Mouse (Mus musculus) liver, embryonic 12.5 days (tissue): ENCODE measurements at regions not wholly inside any gene's neighbourhood (a gene's known extent, or its start where the extent isn't known, plus 50 kb on each side); places are given as distances from the start of the nearest gene placed in this dataset.

ENCODE experiments used
- ATAC-seq: fragments of 200-750 bp; cut with Nextera tagmentation; 2 replicates; pipeline ENCODE4 v1.8.0; 2017; ENCODE audit warnings: moderate number of reproducible peaks, mild to moderate bottlenecking, moderate library complexity
- H3K27ac ChIP-seq: fragments of 300-500 bp; sonication (generic); 2 replicates; pipeline ENCODE4 v1.5.1; 2016; ENCODE audit warnings: mild to moderate bottlenecking
- H3K27me3 ChIP-seq: fragments of 300-500 bp; sonication (generic); replicated peaks from 2 replicates; pipeline ENCODE4 v1.6.1; 2016; ENCODE audit warnings: mild to moderate bottlenecking, moderate library complexity
- H3K36me3 ChIP-seq: fragments of 300-500 bp; sonication (generic); 2 replicates; pipeline ENCODE4 v1.6.1; 2016; ENCODE audit warnings: mild to moderate bottlenecking, moderate library complexity
- H3K4me1 ChIP-seq: fragments of 300-500 bp; sonication (generic); 2 replicates; pipeline ENCODE4 v1.6.1; 2016
- H3K4me2 ChIP-seq: fragments of 300-500 bp; sonication (generic); 2 replicates; pipeline ENCODE4 v1.6.1; 2016; ENCODE audit warnings: mild to moderate bottlenecking, moderate library complexity
- H3K4me3 ChIP-seq: fragments of 300-500 bp; sonication (generic); 2 replicates; pipeline ENCODE4 v1.5.1; 2016; ENCODE audit warnings: mild to moderate bottlenecking, moderate library complexity
- H3K9ac ChIP-seq: fragments of 300-500 bp; sonication (generic); 2 replicates; pipeline ENCODE4 v1.6.1; 2016; ENCODE audit warnings: mild to moderate bottlenecking, moderate library complexity
- H3K9me3 ChIP-seq: fragments of 300-500 bp; sonication (generic); replicated peaks from 2 replicates; pipeline ENCODE4 v1.6.1; 2016; ENCODE audit warnings: mild to moderate bottlenecking, moderate library complexity
- whole genome bisulfite sequencing: fragments of 180-500 bp; shearing (Covaris S2); methylation state at CpG from one replicate; pipeline ENCODE4 v1.1.7; 2016; ENCODE audit not compliant: insufficient replicate concordance; 5-methylcytosine and 5-hydroxymethylcytosine counted together

GRCm38 (mm10) chr9:46938628-46939027 is 59.9 kb upstream of the Gm4791 start:
- Histone ChIP-seq H3K9ac (no peak overlapping the region), H3K9me3 (0 out of 2 replicates have a peak, but pooled peaks cover 4% of the 10 kb centered on the region), H3K27me3 (no peaks in the 10 kb centered on the region), H3K4me2 (no peak overlapping the region), H3K36me3 (no peaks in the 10 kb centered on the region), H3K4me1 (no peaks in the 10 kb centered on the region), H3K4me3 (no peak overlapping the region), H3K27ac (no peak overlapping the region)
- 66% methylated on average over 3 of the region's 3 CpGs for WGBS
- ATAC-seq, result no peak

- H3K4me2 ChIP-seq, result no peak overlapping the region
- no peaks in the 10 kb centered on the region for H3K4me1 ChIP-seq
- no peak overlapping the region for H3K4me3 ChIP-seq
- H3K27me3 ChIP-seq, result no peaks in the 10 kb centered on the region
- WGBS, result 56% methylated on average over 3 of the region's 3 CpGs
- no peak for ATAC-seq
- no peaks in the 10 kb centered on the region for H3K9me3 ChIP-seq
- H3K27ac ChIP-seq, result no peak overlapping the region
- H3K9ac ChIP-seq, result no peak overlapping the region
- H3K36me3 ChIP-seq, result no peaks in the 10 kb centered on the region
Measured at GRCm38 (mm10) chr9:46925641-46926040, 72.9 kb upstream of the Gm4791 start.

- no peak overlapping the region for H3K9ac ChIP-seq
- 0 out of 2 replicates have a peak, but pooled peaks cover 3% of the 10 kb centered on the region for H3K9me3 ChIP-seq
- H3K4me3 ChIP-seq, result no peak overlapping the region
- H3K27ac ChIP-seq, result no peak overlapping the region
- no peaks in the 10 kb centered on the region for H3K27me3 ChIP-seq
- H3K4me1 ChIP-seq, result no peaks in the 10 kb centered on the region
- H3K36me3 ChIP-seq, result no peaks in the 10 kb centered on the region
- no peak for ATAC-seq
- WGBS, result 70% methylated on average over 1 of the region's 1 CpGs
- H3K4me2 ChIP-seq, result no peak overlapping the region
Measured at GRCm38 (mm10) chr9:46920081-46920480, 78.5 kb upstream of the Gm4791 start.

- no peaks in the 10 kb centered on the region for H3K36me3 ChIP-seq
- H3K4me1 ChIP-seq, result no peaks in the 10 kb centered on the region
- H3K27me3 ChIP-seq, result no peaks in the 10 kb centered on the region
- H3K9ac ChIP-seq, result no peak overlapping the region
- H3K27ac ChIP-seq, result no peak overlapping the region
- no peak overlapping the region for H3K4me2 ChIP-seq
- H3K4me3 ChIP-seq, result no peak overlapping the region
- H3K9me3 ChIP-seq, result no peaks in the 10 kb centered on the region
- 27% methylated on average over 3 of the region's 3 CpGs for WGBS
- no peak for ATAC-seq
Measured at GRCm38 (mm10) chr9:46913238-46913637, 85.3 kb upstream of the Gm4791 start.

GRCm38 (mm10) chr9:46909412-46910013 is 89.0 kb upstream of the Gm4791 start:
- Histone ChIP-seq H3K4me3 (no peak overlapping the region), H3K9me3 (no peaks in the 10 kb centered on the region), H3K4me2 (no peak overlapping the region), H3K9ac (no peak overlapping the region), H3K27ac (no peak overlapping the region), H3K4me1 (no peaks in the 10 kb centered on the region), H3K27me3 (no peaks in the 10 kb centered on the region), H3K36me3 (no peaks in the 10 kb centered on the region)
- no peak for ATAC-seq
- WGBS, result 43% methylated on average over 6 of the region's 6 CpGs

- Histone ChIP-seq H3K36me3 (no peaks in the 10 kb centered on the region), H3K4me1 (no peaks in the 10 kb centered on the region), H3K27ac (no peak overlapping the region), H3K9ac (no peak overlapping the region), H3K4me3 (no peak overlapping the region), H3K4me2 (no peak overlapping the region), H3K9me3 (no peaks in the 10 kb centered on the region), H3K27me3 (no peaks in the 10 kb centered on the region)
- ATAC-seq, result no peak
- 65% methylated on average over 3 of the region's 3 CpGs for WGBS
Measured at GRCm38 (mm10) chr9:46905081-46905480, 93.5 kb upstream of the Gm4791 start.

- Histone ChIP-seq H3K4me3 (no peak overlapping the region), H3K4me1 (no peaks in the 10 kb centered on the region), H3K4me2 (no peak overlapping the region), H3K27ac (no peak overlapping the region), H3K36me3 (no peaks in the 10 kb centered on the region), H3K9ac (no peak overlapping the region), H3K9me3 (no peaks in the 10 kb centered on the region), H3K27me3 (no peaks in the 10 kb centered on the region)
- no peak for ATAC-seq
- 43% methylated on average over 8 of the region's 8 CpGs for WGBS
Measured at GRCm38 (mm10) chr9:46903491-46904220, 94.9 kb upstream of the Gm4791 start.

GRCm38 (mm10) chr9:46899283-46899682 is 99.3 kb upstream of the Gm4791 start:
- Histone ChIP-seq H3K9me3 (no peaks in the 10 kb centered on the region), H3K36me3 (no peaks in the 10 kb centered on the region), H3K9ac (no peak overlapping the region), H3K4me3 (no peak overlapping the region), H3K27me3 (no peaks in the 10 kb centered on the region), H3K4me1 (no peaks in the 10 kb centered on the region), H3K27ac (no peak overlapping the region), H3K4me2 (no peak overlapping the region)
- 37% methylated on average over 2 of the region's 2 CpGs for WGBS
- no peak for ATAC-seq

- ATAC-seq, result no peak
- Histone ChIP-seq H3K27me3 (no peaks in the 10 kb centered on the region), H3K36me3 (no peaks in the 10 kb centered on the region), H3K4me3 (no peak overlapping the region), H3K9me3 (no peaks in the 10 kb centered on the region), H3K9ac (no peak overlapping the region), H3K4me2 (no peak overlapping the region), H3K4me1 (no peaks in the 10 kb centered on the region), H3K27ac (no peak overlapping the region)
- WGBS, result 67% methylated on average over 3 of the region's 3 CpGs
Measured at GRCm38 (mm10) chr9:46898120-46898519, 100.4 kb upstream of the Gm4791 start.

- Histone ChIP-seq H3K9me3 (no peaks in the 10 kb centered on the region), H3K27ac (no peak overlapping the region), H3K4me1 (no peaks in the 10 kb centered on the region), H3K36me3 (no peaks in the 10 kb centered on the region), H3K27me3 (no peaks in the 10 kb centered on the region), H3K4me3 (no peak overlapping the region), H3K4me2 (no peak overlapping the region), H3K9ac (no peak overlapping the region)
- WGBS, result 39% methylated on average over 1 of the region's 1 CpGs
- no peak for ATAC-seq
Measured at GRCm38 (mm10) chr9:46891829-46892228, 106.7 kb upstream of the Gm4791 start.

GRCm38 (mm10) chr9:46889933-46890662 is 108.4 kb upstream of the Gm4791 start:
- ATAC-seq, result no peak
- no peak overlapping the region for H3K4me3 ChIP-seq
- WGBS, result 56% methylated on average over 4 of the region's 4 CpGs
- H3K9ac ChIP-seq, result no peak overlapping the region
- H3K4me2 ChIP-seq, result no peak overlapping the region
- H3K36me3 ChIP-seq, result no peaks in the 10 kb centered on the region
- no peaks in the 10 kb centered on the region for H3K4me1 ChIP-seq
- no peaks in the 10 kb centered on the region for H3K9me3 ChIP-seq
- H3K27me3 ChIP-seq, result no peaks in the 10 kb centered on the region
- no peak overlapping the region for H3K27ac ChIP-seq

GRCm38 (mm10) chr9:46871211-46871994 is 127.1 kb upstream of the Gm4791 start:
- Histone ChIP-seq H3K27me3 (no peaks in the 10 kb centered on the region), H3K27ac (no peak overlapping the region), H3K4me3 (no peak overlapping the region), H3K4me2 (no peak overlapping the region), H3K36me3 (no peaks in the 10 kb centered on the region), H3K9me3 (no peaks in the 10 kb centered on the region), H3K9ac (no peak overlapping the region), H3K4me1 (no peaks in the 10 kb centered on the region)
- no peak for ATAC-seq
- 72% methylated on average over 8 of the region's 8 CpGs for WGBS
